Comparison of ENCODE assay signal across 9 mouse cellular contexts in the genomic region with DNA sequence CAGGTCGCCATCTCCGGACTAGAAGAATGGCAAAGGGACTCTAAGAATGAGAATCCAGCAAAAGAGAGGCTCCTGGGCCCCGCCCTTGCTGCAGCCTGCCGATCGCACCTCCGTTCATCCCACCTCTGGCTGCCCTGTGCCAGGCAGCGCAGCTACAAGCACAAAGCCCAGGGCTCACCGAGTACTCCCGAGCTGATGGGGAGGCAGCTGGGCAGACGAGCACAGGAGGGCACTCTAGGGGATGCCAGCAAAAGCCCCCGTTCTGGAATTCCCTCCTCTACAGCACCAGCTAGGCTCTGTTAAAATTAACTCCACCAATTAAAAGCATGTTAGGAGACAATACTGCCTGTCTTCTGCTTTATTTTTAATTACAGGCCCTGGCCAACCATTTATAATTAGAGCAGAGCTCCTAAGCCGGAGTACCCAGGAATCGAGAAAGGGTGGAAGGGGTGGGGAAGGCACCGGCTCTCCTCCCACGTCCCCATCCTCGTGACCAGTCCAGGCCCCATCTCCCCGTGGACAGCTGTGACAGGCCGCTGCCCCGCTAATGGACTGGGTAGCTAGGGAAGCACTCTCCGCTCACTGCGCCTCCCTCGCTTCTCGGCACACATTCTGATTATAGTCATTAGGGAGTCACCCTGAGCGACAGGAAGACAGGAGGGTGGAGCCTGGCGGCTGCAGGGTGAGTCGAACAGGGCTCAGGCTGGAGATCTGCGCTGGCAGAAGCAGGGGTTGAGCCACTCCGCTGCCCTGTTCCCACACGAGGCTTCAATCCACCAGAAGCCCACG.
DNase-seq lines count a peak whose midpoint lies in the region; ATAC-seq and TF ChIP-seq lines count a peak whose summit lies in the region.
"Had no signal": no experiment of that assay in that cellular context is flagged by ENCODE, and none has a peak within 500 bp of the region (broad histone marks: within the 10 kb centered on the region; RNA-seq: fewer than 3 reads in every experiment).

No protein-coding gene starts in this region.

- DNase-seq in 3134 (ENCODE audit: extremely low read depth, insufficient read length, low spot score) (peak; percentile 69), MN1 (ENCODE audit: low spot score) (peak; percentile 60)
- peak; percentile 83 for DNase-seq in forebrain, embryonic 14.5 days (ENCODE audit: low spot score)
- DNase-seq in layer of hippocampus, postnatal 36 days: peak; percentile 33 to 42
- DNase-seq in midbrain, postnatal 0 days (ENCODE audit: low spot score): peak; percentile 35
- DNase-seq in spleen, postnatal 10 days (ENCODE audit: low spot score in 2 of 2): no peak
- no peak for DNase-seq in spleen, postnatal 14 days (ENCODE audit: low spot score in 2 of 2)

- peak; percentile 86 for ATAC-seq in forebrain, embryonic 14.5 days
- peak; percentile 87 for ATAC-seq in hindbrain, embryonic 12.5 days (ENCODE audit: low FRiP score)
- ATAC-seq in midbrain, postnatal 0 days (ENCODE audit: low FRiP score): peak; percentile 41; the same call in 1 of the 2 replicates

- H3K4me1 ChIP-seq in forebrain, embryonic 14.5 days (ENCODE audit: control insufficient read depth, insufficient read depth, low read length): peaks cover 15% of the 10 kb centered on the region
- peaks cover 22% of the 10 kb centered on the region for H3K4me1 ChIP-seq in hindbrain, embryonic 12.5 days
- peaks cover 12% of the 10 kb centered on the region; the same call in 1 of the 2 replicates for H3K4me1 ChIP-seq in midbrain, postnatal 0 days (ENCODE audit: insufficient read depth, low read length)
- H3K4me1 ChIP-seq: liver, embryonic 15.5 days had no signal

- H3K9me3 ChIP-seq in forebrain, embryonic 14.5 days (replicated peaks; ENCODE audit: control insufficient read depth, low read length): no peaks in the 10 kb centered on the region
- H3K9me3 ChIP-seq in hindbrain, embryonic 12.5 days (replicated peaks): no peaks in the 10 kb centered on the region
- no peaks in the 10 kb centered on the region for H3K9me3 ChIP-seq in midbrain, postnatal 0 days (ENCODE audit: low read length)
- H3K9me3 ChIP-seq: liver, embryonic 15.5 days had no signal

- peak overlapping the region; percentile 54 for H3K4me2 ChIP-seq in forebrain, embryonic 14.5 days (ENCODE audit: low read length)
- H3K4me2 ChIP-seq in hindbrain, embryonic 12.5 days (replicated peaks): peak overlapping the region; percentile 47
- peak overlapping the region; percentile 26; the same call in 1 of the 2 replicates for H3K4me2 ChIP-seq in midbrain, postnatal 0 days (ENCODE audit: low read depth, low read length, poor library complexity, severe bottlenecking)
- H3K4me2 ChIP-seq: liver, embryonic 15.5 days had no signal

- no peaks in the 10 kb centered on the region for H3K36me3 ChIP-seq in forebrain, embryonic 14.5 days (ENCODE audit: control insufficient read depth, insufficient read depth, low read length)
- no peaks in the 10 kb centered on the region for H3K36me3 ChIP-seq in hindbrain, embryonic 12.5 days
- no peaks in the 10 kb centered on the region for H3K36me3 ChIP-seq in midbrain, postnatal 0 days (ENCODE audit: insufficient read depth, low read length)
- H3K36me3 ChIP-seq: liver, embryonic 15.5 days had no signal

- peak overlapping the region; percentile 14; the same call in 1 of the 2 replicates for H3K4me3 ChIP-seq in forebrain, embryonic 14.5 days (ENCODE audit: low read depth, low read length)
- peak overlapping the region; percentile 18; the same call in 1 of the 2 replicates for H3K4me3 ChIP-seq in hindbrain, embryonic 12.5 days
- H3K4me3 ChIP-seq in midbrain, postnatal 0 days (ENCODE audit: low read depth, low read length): no peak overlapping the region
- H3K4me3 ChIP-seq: liver, embryonic 15.5 days had no signal

- H3K9ac ChIP-seq in forebrain, embryonic 14.5 days (ENCODE audit: low read length): peak overlapping the region; percentile 55
- peak overlapping the region; percentile 42; the same call in 1 of the 2 replicates for H3K9ac ChIP-seq in hindbrain, embryonic 12.5 days
- 0 out of 2 replicates have a peak overlapping the region, but pooled peaks have one; percentile 36 for H3K9ac ChIP-seq in midbrain, postnatal 0 days (replicated peaks; ENCODE audit: low read length, poor library complexity, severe bottlenecking)
- H3K9ac ChIP-seq: liver, embryonic 15.5 days had no signal

- TF ChIP-seq CTCF in midbrain, postnatal 0 days (IDR thresholded peaks at IDR 0.05): no peak

- H3K27me3 ChIP-seq in forebrain, embryonic 14.5 days (replicated peaks; ENCODE audit: control insufficient read depth, insufficient read depth, low read length): no peaks in the 10 kb centered on the region
- peaks cover 30% of the 10 kb centered on the region for H3K27me3 ChIP-seq in hindbrain, embryonic 12.5 days
- H3K27me3 ChIP-seq in midbrain, postnatal 0 days (ENCODE audit: insufficient read depth, low read length): no peaks in the 10 kb centered on the region

- WGBS in forebrain, embryonic 14.5 days: 2% methylated on average over 30 of the region's 30 CpGs
- WGBS in hindbrain, embryonic 12.5 days: 2% methylated on average over 30 of the region's 30 CpGs
- WGBS in midbrain, postnatal 0 days: 6% methylated on average over 30 of the region's 30 CpGs

- peak overlapping the region; percentile 72 for H3K27ac ChIP-seq in forebrain, embryonic 14.5 days (ENCODE audit: low read depth, low read length)
- H3K27ac ChIP-seq in hindbrain, embryonic 12.5 days: peak overlapping the region; percentile 67
- H3K27ac ChIP-seq in midbrain, postnatal 0 days (ENCODE audit: low read depth, low read length): no peak overlapping the region
- H3K27ac ChIP-seq: liver, embryonic 15.5 days had no signal

Comparison
In these comparisons a context has a peak if more than half of its experiments do, and no peak if none do; other contexts are left out.
1. DNase-seq: peak in 3134 (single experiment), MN1 (single experiment), forebrain, embryonic 14.5 days (single experiment), layer of hippocampus, postnatal 36 days (2 of 2) and midbrain, postnatal 0 days (single experiment); none in spleen, postnatal 10 days (0 of 2) and spleen, postnatal 14 days (0 of 2).
2. Peak in every context shown above with its lines, with median percentiles within 50 percentile points of each other: ATAC-seq, H3K4me2 ChIP-seq and H3K9ac ChIP-seq.